Mouse (Mus musculus): ENCODE measurements around the gene Nkpd1.
A peak's percentile ranks its signal among the peaks of the same experiment; 100 is the strongest.

The Nkpd1 gene

DNA sequence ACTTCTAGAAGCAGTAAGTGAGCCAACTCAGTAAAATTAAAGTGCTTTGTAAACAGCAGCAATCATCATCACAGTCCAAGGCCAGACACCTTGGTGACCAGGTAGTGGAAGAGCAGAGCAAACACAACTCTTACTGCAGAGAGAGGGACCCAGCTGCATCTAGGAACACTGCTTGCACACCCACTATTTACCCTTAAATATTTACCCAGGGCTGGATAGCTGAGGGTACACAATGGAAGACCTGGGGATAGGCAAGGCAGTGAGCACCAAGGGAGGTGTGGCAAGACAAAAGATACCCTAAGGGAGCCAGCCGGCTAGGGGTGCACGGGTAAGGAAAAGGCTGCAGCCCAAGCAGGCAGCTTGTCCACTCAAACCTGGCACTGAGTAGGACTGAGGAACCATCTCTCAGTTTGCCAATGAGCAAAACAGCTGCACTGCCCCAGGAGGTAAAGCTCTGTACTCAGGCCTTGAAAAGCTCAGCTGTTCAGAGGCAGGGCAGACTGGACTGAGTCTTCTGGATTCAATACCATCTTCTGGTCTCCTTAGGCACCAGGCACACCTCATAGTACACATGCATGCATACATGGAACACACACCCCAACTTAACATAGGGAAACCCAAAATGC lies 29.8 kb downstream of the Nkpd1 start:
- DNase-seq: no peak

GRCm38 (mm10) chr7:19549394-19549793 lies 31.8 kb downstream of the Nkpd1 start:
- DNase-seq: no peak

- no peak for DNase-seq
Measured at GRCm38 (mm10) chr7:19551634-19552033, 34.0 kb downstream of the Nkpd1 start.

DNA sequence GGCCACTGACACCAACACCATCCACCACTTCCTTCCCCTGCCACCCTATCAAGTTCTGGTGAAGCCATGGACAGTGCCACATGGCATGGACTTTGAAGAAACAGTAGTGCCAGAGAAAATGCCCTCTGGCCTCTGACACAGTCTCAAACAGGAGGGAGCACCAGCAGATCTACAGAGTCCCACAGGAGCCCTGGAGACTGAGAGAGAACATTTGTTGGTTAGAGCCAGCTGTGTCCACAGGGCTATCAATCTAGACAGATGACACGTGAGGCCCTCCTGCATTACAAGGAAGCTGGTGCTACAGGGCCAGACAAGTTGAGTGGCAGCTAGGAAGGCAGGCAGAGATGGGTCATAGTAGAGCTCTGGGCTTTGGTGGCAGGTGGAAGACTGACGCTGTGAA lies 34.8 kb downstream of the Nkpd1 start:
- DNase-seq: no peak

DNA sequence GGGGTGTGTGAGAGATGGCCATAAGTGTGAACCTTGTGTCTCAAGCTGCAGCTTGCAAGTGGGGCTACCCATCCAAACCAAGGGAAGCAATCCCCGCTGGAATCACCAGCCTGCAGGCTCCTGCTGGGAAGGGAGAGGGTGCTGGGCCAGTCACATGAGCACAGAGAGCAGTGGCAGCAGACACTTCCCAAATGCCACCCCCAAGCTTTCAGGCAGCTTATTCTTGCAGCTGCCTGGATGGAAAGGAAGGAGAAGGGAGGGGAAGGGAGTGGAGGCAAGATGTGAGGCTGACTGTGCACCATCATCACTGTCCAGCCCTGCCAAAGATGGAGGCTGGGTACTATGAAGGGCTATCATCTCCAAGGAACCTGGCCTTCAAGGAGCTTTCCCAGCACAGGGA lies 36.5 kb downstream of the Nkpd1 start:
- DNase-seq: no peak

- DNase-seq: peak; percentile 44 to 54
Measured at GRCm38 (mm10) chr7:19557086-19557485, 39.4 kb downstream of the Nkpd1 start.

DNA sequence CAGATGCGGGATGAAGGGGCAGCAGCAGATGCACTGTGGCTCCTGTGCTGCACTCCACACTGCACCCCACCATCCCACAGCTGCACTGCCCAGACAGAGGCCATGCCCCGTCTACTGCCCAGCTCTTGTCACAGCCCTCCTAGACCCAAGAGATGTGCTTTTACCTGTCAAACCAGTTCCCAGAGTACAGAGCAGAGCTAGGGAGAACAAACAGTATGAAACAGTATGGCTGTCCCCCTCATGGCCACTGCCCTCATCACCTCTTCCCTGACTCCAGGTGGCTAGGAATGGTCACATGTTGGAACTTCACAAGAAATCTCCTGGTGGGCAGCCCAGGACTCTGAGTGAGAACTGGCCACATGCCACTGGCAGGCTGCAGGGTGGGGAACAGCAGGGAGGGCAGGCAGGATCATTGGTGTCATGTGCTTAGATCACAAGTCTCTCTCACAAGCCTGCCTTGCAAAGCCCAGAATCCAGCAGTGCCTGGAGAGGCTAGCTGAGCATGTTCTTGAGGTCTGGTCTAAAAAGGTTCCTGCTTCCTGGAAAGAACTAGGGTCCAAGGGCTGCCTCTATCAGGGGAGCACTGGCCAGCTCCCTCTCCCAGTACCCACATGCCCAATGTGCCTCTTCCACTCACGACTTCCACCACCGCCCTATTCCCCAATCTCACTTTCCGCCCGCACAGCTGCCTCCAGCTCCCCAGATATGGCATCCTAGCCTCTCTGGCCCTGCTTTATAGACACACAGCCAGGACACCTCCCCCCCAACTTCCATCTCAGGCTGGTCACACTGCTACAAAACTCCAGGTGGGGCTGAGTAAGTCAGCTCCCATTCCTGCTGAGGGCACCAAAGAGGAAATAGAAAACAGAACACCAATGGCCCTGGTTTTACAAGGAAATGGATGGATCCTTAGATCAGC lies 40.6 kb downstream of the Nkpd1 start:
- no peak for DNase-seq

- no peak for DNase-seq
Measured at GRCm38 (mm10) chr7:19558965-19559364, 41.3 kb downstream of the Nkpd1 start.

- DNase-seq: no peak
Measured at GRCm38 (mm10) chr7:19560491-19561260, 43.0 kb downstream of the Nkpd1 start.

DNA sequence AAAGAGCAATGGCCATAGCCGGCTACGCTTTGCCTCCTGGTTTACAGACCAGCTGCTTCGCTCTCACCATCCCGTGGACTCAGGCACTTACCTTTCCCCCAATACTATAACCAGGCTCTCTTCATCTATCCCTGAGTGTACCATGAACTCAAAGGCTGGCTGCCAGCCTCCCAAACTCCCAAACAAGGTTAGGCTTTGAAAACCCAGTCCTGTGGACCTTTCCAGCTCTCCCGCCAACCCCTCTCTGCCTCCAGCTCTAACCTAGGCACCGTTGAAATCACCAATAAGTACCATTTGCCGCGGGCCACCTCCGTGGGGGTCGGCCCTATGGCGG lies 43.8 kb downstream of the Nkpd1 start:
- no peak for DNase-seq

DNA sequence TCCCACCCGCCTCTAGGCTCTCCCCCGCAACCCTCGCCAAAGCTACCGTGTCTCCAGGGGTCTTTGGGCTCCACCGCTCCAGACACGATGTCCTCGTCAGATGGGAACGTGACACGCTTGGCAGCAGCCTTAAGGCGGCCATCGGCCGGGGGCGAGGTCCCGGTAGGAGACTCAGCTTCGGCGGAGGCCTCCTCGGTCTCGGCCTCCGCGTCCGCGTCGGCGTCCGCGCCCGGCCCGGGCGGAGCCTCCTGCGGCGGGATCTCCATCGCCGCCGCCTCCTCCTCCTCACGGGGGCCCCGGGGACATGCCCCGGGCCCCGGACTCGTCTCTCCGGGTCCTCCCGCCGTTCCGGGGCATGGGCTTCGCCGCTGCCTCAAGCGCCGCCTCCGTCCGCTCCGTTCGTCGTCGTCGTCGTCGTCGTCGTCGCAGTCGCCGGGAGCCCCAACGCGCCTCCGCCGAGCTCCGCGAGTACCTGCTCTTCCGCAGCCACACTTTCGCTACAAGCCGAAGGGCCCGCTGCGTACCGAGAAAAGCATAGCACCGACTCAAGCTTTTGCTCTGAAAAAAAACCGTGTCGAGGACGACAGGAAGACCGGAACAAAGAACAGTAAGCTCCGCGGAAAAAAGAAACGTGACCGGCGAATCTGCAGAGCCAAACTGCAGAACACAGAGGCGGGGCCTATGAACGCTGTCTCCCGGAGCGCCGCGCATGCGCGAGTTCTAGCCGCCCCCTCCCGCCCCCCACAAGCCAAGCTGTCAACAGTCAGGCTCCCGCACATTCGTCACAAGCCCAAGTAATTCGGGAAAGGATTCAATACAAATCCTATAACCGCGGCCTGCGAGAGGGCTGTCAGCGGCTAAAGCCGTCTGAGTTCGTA lies 44.4 kb downstream of the Nkpd1 start:
- DNase-seq: peak; percentile 79 to 86

DNA sequence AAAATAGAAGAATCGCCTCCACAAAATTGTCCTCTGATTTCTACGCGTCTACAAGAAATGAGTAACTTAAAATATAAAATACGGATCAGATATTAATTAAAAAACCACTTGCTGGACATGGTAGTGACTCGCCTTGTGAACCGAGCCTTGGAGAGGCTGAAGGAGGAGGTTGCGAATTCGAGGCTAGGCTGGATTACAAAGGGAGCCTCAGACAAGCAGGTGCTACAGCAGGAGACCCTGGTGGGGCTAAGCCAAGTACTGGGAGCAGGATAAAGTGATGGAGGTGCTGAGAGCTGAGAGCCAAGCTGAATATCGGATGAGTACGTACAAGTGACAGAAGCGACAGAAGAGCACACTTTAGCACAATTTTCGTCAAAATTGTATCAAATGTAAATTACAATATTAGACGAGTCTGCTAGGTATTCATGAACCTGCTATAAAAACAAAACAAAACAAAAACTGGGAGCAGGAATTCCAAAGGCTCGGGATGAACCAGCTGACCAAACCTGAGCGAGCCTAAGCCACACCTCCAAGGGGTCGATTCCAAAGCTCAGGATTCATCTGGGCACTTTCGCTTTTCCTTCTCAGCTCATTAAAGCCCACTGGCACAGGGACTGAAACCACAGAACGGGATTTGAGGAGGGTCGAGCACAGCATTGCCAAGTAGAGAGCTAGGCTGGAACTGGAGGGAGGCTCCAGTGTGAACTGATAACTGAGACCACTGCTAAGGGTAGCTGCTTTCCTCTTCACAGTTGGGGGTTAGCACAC lies 45.2 kb downstream of the Nkpd1 start, which contains the start of gene Ppp1r37:
Gene Ppp1r37 (minus strand): TSS at position 434 of the 768 bp plus-strand sequence.
- peak in 1 of 2 experiments; percentile 61 for DNase-seq

GRCm38 (mm10) chr7:19563884-19564283 lies 46.2 kb downstream of the Nkpd1 start:
- no peak for DNase-seq

DNA sequence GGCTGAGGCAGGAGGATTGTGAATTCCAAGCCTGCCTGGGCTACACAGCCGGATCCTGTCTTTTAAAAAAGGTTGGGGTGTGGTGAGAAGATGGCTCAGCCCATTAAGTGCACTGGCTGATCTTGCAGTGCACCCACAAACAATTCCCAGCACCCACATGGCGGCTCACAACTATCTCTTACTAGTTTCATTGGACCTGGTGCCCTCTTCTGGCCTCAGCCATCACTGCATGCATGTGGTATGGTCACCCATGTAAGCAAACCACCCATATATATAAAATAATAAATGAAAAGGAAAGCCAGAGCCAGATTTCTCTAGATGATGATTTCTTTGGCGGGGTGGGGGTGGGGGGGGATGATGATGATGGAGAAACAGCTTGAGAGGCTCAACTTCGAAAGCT lies 46.8 kb downstream of the Nkpd1 start:
- DNase-seq: no peak

DNA sequence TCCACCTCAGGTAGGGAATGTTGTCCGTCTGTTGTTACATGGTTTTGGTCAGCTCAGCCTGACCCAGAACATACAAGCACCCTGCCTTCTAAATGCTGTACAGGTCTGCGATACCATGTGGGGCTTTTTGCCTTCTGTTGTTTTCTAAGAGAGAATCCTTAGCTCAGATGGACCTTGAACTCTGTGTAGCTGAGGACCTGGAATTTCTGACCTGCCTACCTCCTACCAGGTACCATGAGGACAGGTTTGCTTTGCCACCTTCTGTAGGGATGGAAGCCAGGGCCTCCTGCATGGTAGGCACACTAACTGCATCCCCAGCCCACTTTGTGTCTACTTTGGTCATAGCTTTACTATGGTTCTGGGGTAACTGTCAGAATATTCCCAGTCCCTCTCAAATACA lies 48.2 kb downstream of the Nkpd1 start:
- no peak for DNase-seq

- DNase-seq: peak; percentile 75 to 79
Measured at GRCm38 (mm10) chr7:19567426-19567825, 49.8 kb downstream of the Nkpd1 start.

GRCm38 (mm10) chr7:19569647-19570046 lies 52.0 kb downstream of the Nkpd1 start:
- DNase-seq: no peak

DNA sequence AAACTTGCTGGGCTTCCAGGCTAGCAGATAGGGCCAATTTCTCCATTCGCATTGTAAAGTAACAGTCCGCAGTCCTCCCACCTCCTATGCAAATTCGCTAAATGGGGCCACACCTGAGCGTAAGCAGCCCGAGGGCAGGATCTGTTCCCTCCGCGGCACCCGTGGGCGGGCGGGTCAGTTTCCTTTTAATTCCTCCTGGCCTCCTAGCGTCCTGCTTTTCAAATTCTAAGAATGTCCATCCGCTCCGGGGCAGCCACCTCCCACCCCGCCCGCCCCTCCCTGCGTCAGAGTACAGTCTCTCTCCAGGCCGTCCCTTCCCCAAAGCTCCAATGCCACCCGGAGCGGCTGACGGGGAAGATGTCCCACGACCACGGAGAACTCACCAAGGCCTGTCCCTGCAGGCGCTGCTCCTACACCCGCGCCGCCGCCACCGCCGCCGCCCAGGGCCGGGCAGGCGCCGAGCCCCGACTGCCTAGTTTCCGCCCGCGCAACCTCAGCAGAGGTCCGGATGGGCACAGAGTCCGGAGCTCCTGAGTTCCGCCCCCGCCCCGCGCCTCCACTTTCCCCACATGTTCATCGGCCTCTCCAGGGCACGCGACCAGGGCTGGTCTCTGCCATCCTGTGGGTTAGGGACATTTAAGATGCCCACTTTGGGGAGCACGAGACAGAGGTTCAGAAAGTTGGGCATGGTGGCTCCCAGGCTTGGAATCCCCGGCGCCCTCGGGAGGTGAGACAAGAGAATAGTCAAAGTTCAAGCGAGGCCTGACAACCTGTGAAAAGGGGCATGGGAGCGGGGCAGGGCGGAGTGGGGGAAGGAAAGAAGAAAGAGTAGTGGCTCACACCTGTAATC lies 55.5 kb downstream of the Nkpd1 start:
- peak; percentile 59 to 75 for DNase-seq

GRCm38 (mm10) chr7:19573776-19574140 lies 56.1 kb downstream of the Nkpd1 start:
- DNase-seq: no peak

All from kidney, adult 8-10 months (tissue).